Mouse (Mus musculus) kidney, adult 10 weeks (tissue): ENCODE measurements around the gene Cxcl15. TPM values are rescaled to one million over a fixed set of nuclear protein-coding genes. Genes with fewer than 3 reads are reported as not detected.

Experiments
- polyA plus RNA-seq: library from polyadenylated mRNA; stranded (reverse); fragments of 350-450 nt; fragmentation: Illumina TruSeq; extraction: RNeasy Lipid Tissue Mini Kit (QIAGEN cat#74804); gene quantifications from one replicate; pipeline ENCODE4 v1.2.3, GENCODE M21; 2014; ENCODE audit warnings: low read depth, low replicate concordance

The Cxcl15 gene
- polyA plus RNA-seq, result not detected

GRCm38 (mm10) chr5:90794195-90794625 lies at the start of gene Cxcl15:
Gene Cxcl15, plus strand, starts transcription at chr5:90794534.

DNA sequence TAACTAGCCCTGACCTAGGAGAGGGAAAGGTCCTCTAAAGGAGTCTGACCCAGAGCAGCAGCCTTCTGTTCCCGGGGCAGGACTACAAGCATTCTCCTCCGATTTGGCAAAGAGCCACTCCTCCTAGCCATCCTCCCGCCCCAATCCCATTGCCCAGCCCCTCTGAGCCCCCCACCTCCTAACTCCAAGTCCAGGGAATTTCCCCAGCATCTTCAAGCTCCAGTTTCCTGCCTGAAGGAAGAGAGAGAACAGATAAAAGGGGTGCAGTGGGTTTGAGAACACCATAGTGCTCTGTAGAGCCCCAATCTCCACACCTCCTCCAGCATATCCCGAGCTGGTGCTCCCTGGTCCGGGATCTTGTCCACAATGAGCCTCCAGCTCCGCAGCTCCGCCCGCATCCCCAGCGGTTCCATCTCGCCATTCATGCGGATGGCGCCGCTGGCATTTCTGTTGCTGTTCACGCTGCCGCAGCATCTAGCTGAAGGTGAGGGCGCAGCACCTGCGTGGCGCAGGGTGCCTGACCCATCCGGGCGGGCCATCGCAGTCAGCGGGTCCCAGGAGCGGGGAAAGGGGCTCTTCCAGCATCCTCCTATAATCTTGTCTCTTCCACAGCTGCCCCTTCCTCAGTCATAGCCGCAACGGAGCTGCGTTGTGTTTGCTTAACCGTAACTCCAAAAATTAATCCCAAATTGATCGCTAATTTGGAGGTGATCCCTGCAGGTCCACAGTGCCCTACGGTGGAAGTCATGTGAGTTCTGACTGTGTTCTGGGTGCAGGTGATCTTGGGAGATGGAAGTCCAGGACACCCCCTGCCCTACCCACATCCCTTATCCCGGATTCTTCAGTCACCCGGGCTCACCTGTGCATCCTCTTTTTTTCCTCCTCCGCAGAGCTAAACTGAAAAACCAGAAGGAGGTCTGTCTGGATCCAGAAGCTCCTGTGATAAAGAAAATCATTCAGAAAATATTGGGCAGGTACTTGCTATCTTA lies 35.0 kb upstream of the Cxcl15 start, which contains the start of gene Cxcl5:
Cxcl5 (plus strand) TSS at position 284 of the 989 bp plus-strand sequence.

GRCm38 (mm10) chr5:90768218-90768617 lies 26.1 kb upstream of the Cxcl15 start, which contains the start of gene Ppbp:
Gene Ppbp, plus strand, starts transcription at chr5:90768518.

DNA sequence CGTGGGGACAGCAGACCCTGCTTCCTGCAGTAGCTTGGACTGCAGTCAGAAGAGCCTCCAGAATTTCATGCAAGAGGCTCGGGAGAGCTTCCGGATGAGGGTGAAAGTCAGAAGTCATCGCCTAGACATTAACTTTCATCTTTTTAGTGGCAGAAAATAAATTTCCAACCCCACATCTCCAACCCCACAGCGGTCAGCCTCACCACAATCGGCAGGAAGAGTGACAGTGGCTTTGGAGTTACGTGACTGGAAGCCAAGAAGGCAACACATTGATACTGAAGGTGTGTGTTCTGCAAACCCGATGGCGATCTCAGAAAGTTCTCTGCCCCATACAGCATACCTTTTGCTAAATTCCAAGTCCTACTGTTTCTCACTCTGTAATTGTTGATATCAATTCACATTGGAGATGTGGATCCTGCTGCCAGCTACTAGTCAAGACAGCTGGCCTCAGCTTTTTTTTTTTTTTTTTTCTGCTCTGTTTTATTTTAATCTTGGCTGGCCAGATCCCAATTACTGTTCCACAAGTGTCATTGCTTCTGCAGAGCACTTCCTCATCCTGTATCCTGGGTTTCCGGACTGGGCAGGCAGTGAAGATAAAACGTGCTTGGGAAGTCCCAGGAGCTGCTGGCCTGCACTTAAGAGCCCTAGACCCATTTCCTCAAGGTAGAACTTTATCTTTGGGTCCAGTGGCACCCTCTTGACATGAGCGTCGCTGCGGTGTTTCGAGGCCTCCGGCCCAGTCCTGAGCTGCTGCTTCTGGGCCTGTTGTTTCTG lies 22.3 kb upstream of the Cxcl15 start, which contains the start of gene Pf4:
Pf4 (plus strand) TSS at position 556 of the 774 bp plus-strand sequence.

DNA sequence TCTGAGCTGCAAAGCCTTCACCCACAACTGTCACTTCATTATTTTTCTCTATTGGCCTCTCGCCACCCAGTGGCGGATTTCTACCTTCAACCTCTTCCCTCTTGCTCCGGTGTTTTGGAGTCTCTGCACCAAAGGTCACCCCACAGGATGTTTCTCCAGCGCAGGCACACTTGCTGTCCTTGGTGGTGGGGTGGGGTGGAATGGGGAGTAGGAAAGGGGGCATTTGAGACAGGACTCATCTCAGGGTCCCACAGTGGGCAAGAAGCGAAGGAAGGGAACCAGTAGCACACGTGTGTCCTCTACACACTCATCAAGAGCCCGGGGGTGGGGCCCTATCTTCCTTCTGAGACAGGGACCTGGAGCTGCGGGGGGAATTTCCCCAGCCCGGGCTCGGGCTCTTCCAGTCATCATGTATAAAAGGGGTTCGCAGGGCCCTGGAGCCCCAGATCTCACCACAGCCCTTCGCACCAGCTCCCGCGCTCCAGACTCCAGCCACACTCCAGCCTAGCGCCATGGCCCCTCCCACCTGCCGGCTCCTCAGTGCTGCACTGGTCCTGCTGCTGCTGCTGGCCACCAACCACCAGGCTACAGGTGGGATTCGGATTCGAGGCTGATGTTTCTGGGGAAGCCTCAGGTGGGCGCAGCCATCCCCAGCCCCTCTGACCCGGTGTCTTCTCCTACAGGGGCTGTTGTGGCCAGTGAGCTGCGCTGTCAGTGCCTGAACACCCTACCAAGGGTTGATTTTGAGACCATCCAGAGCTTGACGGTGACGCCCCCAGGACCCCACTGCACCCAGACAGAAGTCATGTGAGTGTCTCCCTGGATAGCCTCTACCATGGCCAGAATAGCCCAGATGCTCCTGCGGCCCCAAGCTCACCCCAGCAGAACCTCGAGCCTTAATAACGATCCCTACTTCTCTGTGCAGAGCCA lies 8.4 kb upstream of the Cxcl15 start, which contains the start of gene Cxcl3:
Cxcl3 (plus strand) TSS at position 445 of the 930 bp plus-strand sequence.

Other genes with a start within 250 kb of the Cxcl15 start
- 0.85 TPM for gene 5830473C10Rik, start 233.4 kb upstream of the Cxcl15 start, polyA plus RNA-seq
- 67.4 TPM for gene Rassf6, start 153.9 kb upstream of the Cxcl15 start, polyA plus RNA-seq
- not detected for gene Cxcl5, start 35.2 kb upstream of the Cxcl15 start, polyA plus RNA-seq
- gene Ppbp, start 26.0 kb upstream of the Cxcl15 start, polyA plus RNA-seq, result 0.89 TPM
- not detected for gene Pf4, start 22.1 kb upstream of the Cxcl15 start, polyA plus RNA-seq
- gene Cxcl3, start 8.4 kb upstream of the Cxcl15 start, polyA plus RNA-seq, result not detected
- 2.5 TPM for gene Cxcl1, start 96.7 kb downstream of the Cxcl15 start, polyA plus RNA-seq
- gene Cxcl2, start 109.3 kb downstream of the Cxcl15 start, polyA plus RNA-seq, result not detected
- gene Mthfd2l, start 136.6 kb downstream of the Cxcl15 start, polyA plus RNA-seq, result 67.3 TPM
- gene Epgn, start 232.9 kb downstream of the Cxcl15 start, polyA plus RNA-seq, result not detected